12 mouse cellular contexts compared by ENCODE assay signal in genomic region chr3:101350406-101350805, GRCm38 (mm10). TPM values are rescaled to one million over a fixed set of nuclear protein-coding genes. Genes with fewer than 3 reads are reported as not detected.
DNase-seq lines count a peak whose midpoint lies in the region; ATAC-seq and TF ChIP-seq lines count a peak whose summit lies in the region.
"Had no signal": no experiment of that assay in that cellular context is flagged by ENCODE, and none has a peak within 500 bp of the region (broad histone marks: within the 10 kb centered on the region; RNA-seq: fewer than 3 reads in every experiment).

No protein-coding gene starts in this region.

- no peak for DNase-seq in forebrain, embryonic 10.5 days (ENCODE audit: extremely low spot score, low spot score)
- no peak for DNase-seq in hindbrain, postnatal 0 days (ENCODE audit: low spot score)
- DNase-seq in frontal cortex, postnatal 36 days (ENCODE audit: low spot score in 2 of 2) = no peak
- no peak for DNase-seq in thymus, postnatal 10 days (ENCODE audit: low spot score in 2 of 2)
- DNase-seq: adrenal gland, postnatal 14 days; cerebellum, adult 9-11 months; lung, embryonic 14.5 days had no signal

- TF ChIP-seq CTCF in hindbrain, postnatal 0 days (IDR thresholded peaks at IDR 0.05; ENCODE audit: low read depth) = no peak

- peak overlapping the region; percentile 60; the same call in 1 of the 2 replicates for H3K27ac ChIP-seq in forebrain, embryonic 15.5 days (replicated peaks)
- H3K27ac ChIP-seq in forebrain, embryonic 10.5 days = no peak overlapping the region
- H3K27ac ChIP-seq in embryonic facial prominence, embryonic 13.5 days = peak overlapping the region; percentile 44
- H3K27ac ChIP-seq in hindbrain, postnatal 0 days = peak overlapping the region; percentile 58; the same call in 1 of the 2 replicates
- peak overlapping the region; percentile 90 for H3K27ac ChIP-seq in midbrain, embryonic 16.5 days (ENCODE audit: low read length)
- no peak overlapping the region for H3K27ac ChIP-seq in heart, embryonic 12.5 days (ENCODE audit: poor library complexity, severe bottlenecking)
- H3K27ac ChIP-seq: kidney, postnatal 0 days had no signal

- peaks cover 18% of the 10 kb centered on the region for H3K4me1 ChIP-seq in forebrain, embryonic 15.5 days
- peaks cover 25% of the 10 kb centered on the region for H3K4me1 ChIP-seq in forebrain, embryonic 10.5 days
- H3K4me1 ChIP-seq in embryonic facial prominence, embryonic 13.5 days = peaks cover 41% of the 10 kb centered on the region
- H3K4me1 ChIP-seq in hindbrain, postnatal 0 days (ENCODE audit: insufficient read depth, low read length) = peaks cover 3% of the 10 kb centered on the region; the same call in 1 of the 2 replicates
- peaks cover 29% of the 10 kb centered on the region for H3K4me1 ChIP-seq in midbrain, embryonic 16.5 days (ENCODE audit: control insufficient read depth, insufficient read depth, low read length)
- H3K4me1 ChIP-seq in heart, embryonic 12.5 days (replicated peaks) = peaks cover 34% of the 10 kb centered on the region

- 0 out of 2 replicates have a peak, but pooled peaks have one; percentile 2 for ATAC-seq in forebrain, embryonic 15.5 days (replicated peaks)
- no peak for ATAC-seq in embryonic facial prominence, embryonic 13.5 days (ENCODE audit: insufficient number of reproducible peaks, insufficient read depth, low FRiP score, low TSS enrichment, low read depth)
- ATAC-seq in hindbrain, postnatal 0 days = no peak
- ATAC-seq in midbrain, embryonic 16.5 days = peak; percentile 55
- ATAC-seq in heart, embryonic 12.5 days (ENCODE audit: insufficient number of reproducible peaks, low FRiP score) = no peak

- no peak overlapping the region for H3K4me3 ChIP-seq in forebrain, embryonic 15.5 days
- no peak overlapping the region for H3K4me3 ChIP-seq in forebrain, embryonic 10.5 days
- no peak overlapping the region for H3K4me3 ChIP-seq in embryonic facial prominence, embryonic 13.5 days
- no peak overlapping the region for H3K4me3 ChIP-seq in hindbrain, postnatal 0 days (ENCODE audit: low read length)
- no peak overlapping the region for H3K4me3 ChIP-seq in midbrain, embryonic 16.5 days (ENCODE audit: low read depth, low read length)
- H3K4me3 ChIP-seq in heart, embryonic 12.5 days = no peak overlapping the region

- no peaks in the 10 kb centered on the region for H3K9me3 ChIP-seq in forebrain, embryonic 15.5 days
- no peaks in the 10 kb centered on the region for H3K9me3 ChIP-seq in forebrain, embryonic 10.5 days
- no peaks in the 10 kb centered on the region for H3K9me3 ChIP-seq in embryonic facial prominence, embryonic 13.5 days
- H3K9me3 ChIP-seq in hindbrain, postnatal 0 days (ENCODE audit: low read length) = no peaks in the 10 kb centered on the region
- no peaks in the 10 kb centered on the region for H3K9me3 ChIP-seq in midbrain, embryonic 16.5 days (replicated peaks; ENCODE audit: control insufficient read depth, low read length, poor library complexity, severe bottlenecking)
- H3K9me3 ChIP-seq in heart, embryonic 12.5 days (replicated peaks) = peaks cover 3% of the 10 kb centered on the region

- no peak overlapping the region for H3K9ac ChIP-seq in forebrain, embryonic 15.5 days (replicated peaks)
- H3K9ac ChIP-seq in embryonic facial prominence, embryonic 13.5 days = no peak overlapping the region
- H3K9ac ChIP-seq in hindbrain, postnatal 0 days (replicated peaks; ENCODE audit: low read length) = no peak overlapping the region
- H3K9ac ChIP-seq in midbrain, embryonic 16.5 days (ENCODE audit: low read depth, low read length) = no peak overlapping the region
- H3K9ac ChIP-seq in heart, embryonic 12.5 days = no peak overlapping the region
- H3K9ac ChIP-seq: lung, embryonic 14.5 days had no signal

- 38% methylated on average over 4 of the region's 4 CpGs for WGBS in forebrain, embryonic 15.5 days
- WGBS in forebrain, embryonic 10.5 days = 71% methylated on average over 4 of the region's 4 CpGs
- WGBS in embryonic facial prominence, embryonic 13.5 days = 52% methylated on average over 4 of the region's 4 CpGs
- 36% methylated on average over 4 of the region's 4 CpGs for WGBS in hindbrain, postnatal 0 days
- WGBS in midbrain, embryonic 16.5 days = 47% methylated on average over 4 of the region's 4 CpGs
- WGBS in heart, embryonic 12.5 days = 73% methylated on average over 4 of the region's 4 CpGs

- no peaks in the 10 kb centered on the region for H3K36me3 ChIP-seq in forebrain, embryonic 15.5 days
- no peaks in the 10 kb centered on the region for H3K36me3 ChIP-seq in forebrain, embryonic 10.5 days (replicated peaks)
- H3K36me3 ChIP-seq in embryonic facial prominence, embryonic 13.5 days = no peaks in the 10 kb centered on the region
- H3K36me3 ChIP-seq in hindbrain, postnatal 0 days (ENCODE audit: insufficient read depth, low read length) = no peaks in the 10 kb centered on the region
- H3K36me3 ChIP-seq in midbrain, embryonic 16.5 days (ENCODE audit: control insufficient read depth, insufficient read depth, low read length) = no peaks in the 10 kb centered on the region
- peaks cover 4% of the 10 kb centered on the region; the same call in 1 of the 2 replicates for H3K36me3 ChIP-seq in heart, embryonic 12.5 days

- no peak overlapping the region for H3K4me2 ChIP-seq in forebrain, embryonic 15.5 days (replicated peaks)
- no peak overlapping the region for H3K4me2 ChIP-seq in embryonic facial prominence, embryonic 13.5 days
- H3K4me2 ChIP-seq in hindbrain, postnatal 0 days (ENCODE audit: low read depth, low read length) = no peak overlapping the region
- H3K4me2 ChIP-seq in midbrain, embryonic 16.5 days (ENCODE audit: low read length) = no peak overlapping the region
- H3K4me2 ChIP-seq in heart, embryonic 12.5 days = no peak overlapping the region
- H3K4me2 ChIP-seq: lung, embryonic 14.5 days had no signal

- H3K27me3 ChIP-seq in forebrain, embryonic 15.5 days = no peaks in the 10 kb centered on the region
- H3K27me3 ChIP-seq in forebrain, embryonic 10.5 days (ENCODE audit: poor library complexity, severe bottlenecking) = peaks cover 6% of the 10 kb centered on the region; the same call in 1 of the 2 replicates
- no peaks in the 10 kb centered on the region for H3K27me3 ChIP-seq in embryonic facial prominence, embryonic 13.5 days
- no peaks in the 10 kb centered on the region for H3K27me3 ChIP-seq in hindbrain, postnatal 0 days (ENCODE audit: insufficient read depth, low read length)
- no peaks in the 10 kb centered on the region for H3K27me3 ChIP-seq in midbrain, embryonic 16.5 days (ENCODE audit: control insufficient read depth, insufficient read depth, low read depth, low read length)
- H3K27me3 ChIP-seq in heart, embryonic 12.5 days (replicated peaks) = no peaks in the 10 kb centered on the region

RNA-seq across cellular contexts. Expression of gene Igsf3, which starts 26.5 kb away (rescaled TPM):
- polyA plus RNA-seq in forebrain, embryonic 15.5 days (2015; fragmentation: Nextera tagmentation; extraction: Ambion mirVana) = 87.3 and 95.0 TPM in 2 replicates
- 24.3 and 25.4 TPM in 2 replicates for polyA plus RNA-seq in forebrain, embryonic 10.5 days (2016; fragmentation: Nextera tagmentation; extraction: Ambion mirVana)
- 95.5 and 104 TPM in 2 replicates for polyA plus RNA-seq in embryonic facial prominence, embryonic 13.5 days (2015; fragmentation: Nextera tagmentation; extraction: Ambion mirVana)
- 76.3 and 84.0 TPM in 2 replicates for total RNA-seq in hindbrain, postnatal 0 days (2014; rRNA removed)
- polyA plus RNA-seq in hindbrain, postnatal 0 days (2015; fragmentation: Nextera tagmentation; extraction: Ambion mirVana) = 62.1 and 65.7 TPM in 2 replicates
- polyA plus RNA-seq in midbrain, embryonic 16.5 days (2015; fragmentation: Nextera tagmentation; extraction: Ambion mirVana) = 93.6 and 100 TPM in 2 replicates
- polyA plus RNA-seq in heart, embryonic 12.5 days (2016; fragmentation: Nextera tagmentation; extraction: Ambion mirVana) = 46.6 and 46.8 TPM in 2 replicates

Comparison
In these comparisons a context has a peak if more than half of its experiments do, and no peak if none do; other contexts are left out.
1. H3K27ac ChIP-seq: peak in forebrain, embryonic 15.5 days (single experiment), embryonic facial prominence, embryonic 13.5 days (single experiment), hindbrain, postnatal 0 days (single experiment) and midbrain, embryonic 16.5 days (single experiment); none in forebrain, embryonic 10.5 days (single experiment) and heart, embryonic 12.5 days (single experiment).
2. ATAC-seq: peak in forebrain, embryonic 15.5 days (single experiment) and midbrain, embryonic 16.5 days (single experiment); none in embryonic facial prominence, embryonic 13.5 days (single experiment), hindbrain, postnatal 0 days (single experiment) and heart, embryonic 12.5 days (single experiment).